Mouse (Mus musculus): ENCODE measurements at regions not wholly inside any gene's neighbourhood (a gene's known extent, or its start where the extent isn't known, plus 50 kb on each side); places are given as distances from the start of the nearest gene placed in this dataset.

- no peak overlapping the region for H3K9ac ChIP-seq
- no peaks in the 10 kb centered on the region for H3K36me3 ChIP-seq
- H3K4me2 ChIP-seq, result no peak overlapping the region
- ATAC-seq (ENCODE audit: low FRiP score, low read depth), result 0 out of 2 replicates have a peak, but pooled peaks have one; percentile 48
- H3K27me3 ChIP-seq, result no peaks in the 10 kb centered on the region
- H3K27ac ChIP-seq (replicated peaks), result no peak overlapping the region
- WGBS, result 62% methylated on average over 7 of the region's 7 CpGs
- H3K4me3 ChIP-seq, result no peak overlapping the region
- H3K9me3 ChIP-seq, result no peaks in the 10 kb centered on the region
- H3K4me1 ChIP-seq (replicated peaks), result no peaks in the 10 kb centered on the region
Observed at GRCm38 (mm10) chr12:60820979-60821378, 702.0 kb upstream of the Lrfn5 start.
